Mouse (Mus musculus) heart, postnatal 4 days (tissue): ENCODE data around the gene Gucy2d. TPM values are rescaled to one million over a fixed set of nuclear protein-coding genes. Genes with fewer than 3 reads are reported as not detected.

ENCODE experiments used
- DNase-seq: peaks from one replicate; pipeline ENCODE4 v3.0.0; 2021
- total RNA-seq, 2 experiments: library from RNA; stranded (reverse); gene quantifications; 2 replicates each; pipeline ENCODE4 v1.2.3; 2021

Gene Gucy2d
- total RNA-seq, 2 experiments from 2014 or later = not detected

DNA sequence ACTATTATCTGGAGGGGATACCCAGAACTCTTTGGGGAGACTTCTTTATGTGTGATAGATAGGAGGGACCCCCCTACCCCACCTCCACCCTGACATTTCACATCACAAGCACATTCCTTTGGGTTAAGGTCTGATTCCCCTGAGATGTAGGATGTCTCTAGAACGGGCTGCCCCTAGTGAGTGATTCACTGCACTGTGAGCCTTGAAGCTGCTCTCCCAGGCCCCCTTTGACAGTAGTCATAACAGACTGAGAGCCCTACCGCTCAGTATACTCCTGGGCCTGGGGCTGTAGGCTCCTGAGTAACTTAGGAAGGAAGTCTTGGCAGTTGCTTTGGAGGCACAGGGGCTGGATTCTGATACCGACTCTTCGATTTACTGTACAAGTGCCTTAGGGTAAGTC, 50.1 kb downstream of the Gucy2d start:
- DNase-seq = no peak

- DNase-seq = no peak
Observed at GRCm38 (mm10) chr7:98490911-98491310, 50.7 kb downstream of the Gucy2d start.

GRCm38 (mm10) chr7:98491451-98492200, 51.4 kb downstream of the Gucy2d start:
- no peak for DNase-seq

DNA sequence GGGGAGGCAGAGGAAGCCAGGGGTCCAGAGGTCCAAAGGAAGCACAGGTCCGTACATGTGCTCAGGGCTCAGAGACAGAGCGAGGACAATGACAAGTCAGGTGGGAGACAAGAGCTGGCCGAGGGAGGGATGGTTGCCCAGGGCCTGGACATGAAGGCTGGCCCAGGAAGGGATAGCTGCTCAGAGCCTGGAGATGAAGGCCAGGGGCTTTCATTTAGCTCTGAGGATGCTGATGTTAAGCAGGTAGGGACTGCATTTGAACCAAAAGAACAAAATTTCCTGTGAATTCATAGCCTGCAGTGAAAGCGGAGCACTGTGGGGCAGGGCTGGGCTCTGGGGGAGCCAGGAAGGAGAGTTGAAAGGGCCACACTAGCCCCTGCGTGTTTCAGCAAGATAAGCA, 52.1 kb downstream of the Gucy2d start:
- DNase-seq = no peak

DNA sequence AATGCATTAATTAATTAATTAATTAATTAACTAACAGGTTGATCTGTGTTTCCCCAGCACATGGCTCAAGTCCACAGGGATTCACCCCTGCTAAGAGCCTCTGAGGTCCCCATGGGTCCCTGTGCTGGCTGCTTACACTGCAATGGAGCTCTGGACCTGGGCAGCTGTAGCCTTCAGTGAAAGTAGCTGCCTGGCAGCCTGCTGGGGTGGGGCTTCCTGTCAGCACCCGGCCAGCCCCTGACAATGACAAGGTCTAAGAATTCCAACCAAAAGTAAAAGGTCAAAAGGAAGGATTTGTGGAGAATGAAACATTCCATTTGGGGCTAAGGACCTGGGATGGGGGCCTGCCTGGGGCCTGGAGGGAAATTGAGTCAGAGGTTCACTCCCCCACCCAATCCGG, 53.1 kb downstream of the Gucy2d start:
- no peak for DNase-seq

GRCm38 (mm10) chr7:98493901-98494480, 53.8 kb downstream of the Gucy2d start:
- no peak for DNase-seq

GRCm38 (mm10) chr7:98495591-98495990, 55.4 kb downstream of the Gucy2d start:
- no peak for DNase-seq

DNA sequence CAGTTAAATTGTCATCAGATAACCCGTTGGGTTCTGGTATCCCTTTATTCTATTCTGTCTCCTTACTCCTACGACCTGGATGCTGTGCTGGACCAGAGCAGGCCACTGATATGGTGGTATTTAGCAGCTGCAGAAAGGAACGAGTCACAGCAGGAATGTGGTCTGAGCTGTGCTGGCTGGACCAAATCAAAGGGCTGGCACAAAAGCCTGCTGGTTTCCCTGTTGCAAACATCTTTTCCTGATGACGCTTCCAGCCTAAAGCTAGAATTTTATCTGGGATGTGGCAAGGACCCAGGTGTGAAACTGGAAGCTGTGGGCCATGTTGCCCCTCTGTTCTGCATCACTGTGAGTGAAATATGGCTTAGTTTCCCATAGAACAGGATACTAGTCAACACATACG, 57.2 kb downstream of the Gucy2d start:
- no peak for DNase-seq

DNA sequence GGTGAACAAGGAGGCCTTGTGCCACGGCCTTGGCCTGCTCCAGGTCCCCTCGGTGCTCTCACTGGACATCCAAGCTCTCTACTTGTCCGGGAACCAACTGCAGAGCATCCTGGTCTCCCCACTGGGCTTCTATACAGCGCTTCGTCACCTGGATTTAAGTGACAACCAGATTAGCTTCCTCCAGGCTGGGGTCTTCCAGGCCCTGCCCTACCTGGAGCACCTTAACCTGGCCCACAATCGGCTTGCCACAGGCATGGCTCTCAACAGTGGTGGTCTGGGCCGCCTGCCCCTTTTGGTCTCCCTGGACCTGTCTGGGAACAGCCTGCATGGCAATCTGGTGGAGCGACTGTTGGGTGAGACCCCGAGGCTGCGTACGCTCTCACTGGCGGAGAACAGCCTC, 57.9 kb downstream of the Gucy2d start:
- DNase-seq = no peak

- no peak for DNase-seq
Observed at GRCm38 (mm10) chr7:98498656-98499560, 58.7 kb downstream of the Gucy2d start.

- DNase-seq = no peak
Observed at GRCm38 (mm10) chr7:98499561-98500292, 59.5 kb downstream of the Gucy2d start.

GRCm38 (mm10) chr7:98500470-98500869, 60.3 kb downstream of the Gucy2d start:
- DNase-seq = peak; percentile 75

DNA sequence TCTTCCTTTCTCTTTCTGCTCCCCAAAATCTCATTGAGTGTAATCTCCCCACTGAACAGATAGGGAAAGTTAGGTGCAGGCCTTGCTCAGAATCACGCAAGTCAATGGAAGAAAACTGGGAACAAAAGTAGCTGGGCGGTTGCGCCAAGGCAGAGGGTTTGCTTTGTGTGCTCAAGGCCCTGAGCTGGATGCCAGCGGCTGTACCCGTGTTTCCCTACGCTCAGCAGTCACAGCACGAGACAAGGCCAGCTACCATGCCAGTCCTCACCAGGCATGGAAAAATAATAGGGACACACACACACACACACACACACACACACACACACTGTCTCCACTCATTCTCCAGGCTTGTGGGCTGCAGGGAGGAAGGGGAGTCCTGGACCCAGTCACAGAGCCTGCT, 60.9 kb downstream of the Gucy2d start:
- DNase-seq = no peak

DNA sequence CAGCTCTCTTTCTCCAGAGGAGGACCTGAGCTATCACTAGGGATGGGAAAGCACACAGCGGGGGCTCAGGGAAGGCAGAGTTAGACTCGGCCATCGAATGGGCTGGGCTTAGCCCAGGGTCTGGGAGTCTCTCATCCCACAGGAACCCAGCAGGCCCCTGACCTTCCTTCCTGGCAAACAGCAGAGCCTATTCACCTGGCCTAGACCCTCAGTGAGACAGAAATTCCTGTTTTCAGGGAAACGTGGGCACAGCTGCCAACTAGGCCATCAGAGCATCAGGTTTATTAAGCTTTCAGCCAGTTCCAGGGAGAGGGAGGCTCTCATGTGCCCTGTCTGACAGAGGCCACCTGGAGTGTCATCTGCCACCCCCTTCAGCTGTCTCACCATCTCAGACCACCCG, 62.7 kb downstream of the Gucy2d start:
- no peak for DNase-seq

- DNase-seq = peak; percentile 66
Observed at GRCm38 (mm10) chr7:98503951-98504647, 63.9 kb downstream of the Gucy2d start.

- DNase-seq = no peak
Observed at GRCm38 (mm10) chr7:98504726-98505314, 64.6 kb downstream of the Gucy2d start.

DNA sequence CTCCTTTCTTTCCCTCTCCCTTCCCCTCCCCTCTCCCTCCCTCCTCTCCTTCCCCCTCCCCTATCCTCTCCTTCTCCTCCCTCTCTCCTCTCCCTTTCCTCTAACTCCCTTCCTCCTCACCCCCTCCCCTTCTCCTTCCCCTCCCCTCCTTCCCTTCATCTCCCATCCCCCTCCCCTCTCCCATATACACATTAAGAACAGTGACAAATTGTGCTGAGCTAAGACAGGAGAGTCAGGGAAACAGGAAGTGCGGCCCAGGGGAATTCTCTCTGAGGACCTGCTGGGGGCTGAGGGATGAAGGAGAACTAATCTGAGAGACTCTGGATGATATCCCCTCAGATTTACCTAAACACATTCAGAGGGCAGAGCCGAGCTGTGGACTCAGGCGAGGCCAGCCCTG, 65.4 kb downstream of the Gucy2d start:
- DNase-seq = no peak

- no peak for DNase-seq
Observed at GRCm38 (mm10) chr7:98510961-98511958, 71.0 kb downstream of the Gucy2d start.

DNA sequence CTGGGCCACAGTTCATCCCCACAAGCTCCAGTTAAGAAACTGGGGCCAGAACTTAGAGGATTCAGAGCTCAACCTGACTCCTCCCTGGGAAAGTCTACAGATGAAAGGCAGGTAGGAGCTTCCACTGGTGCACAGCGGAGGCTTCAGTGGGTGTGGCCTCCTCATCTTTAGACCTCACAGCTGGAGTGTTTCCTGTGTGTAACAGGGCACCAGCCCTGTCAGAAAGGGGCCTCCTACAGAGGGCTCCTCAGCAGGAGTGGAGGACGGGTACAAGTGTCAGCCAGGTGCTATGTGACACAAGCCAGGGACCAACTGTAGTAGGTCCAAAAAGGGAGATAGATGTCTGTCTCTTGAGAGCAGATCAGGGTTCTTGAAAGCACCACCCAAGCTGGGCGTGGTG, 73.0 kb downstream of the Gucy2d start:
- DNase-seq = no peak

DNA sequence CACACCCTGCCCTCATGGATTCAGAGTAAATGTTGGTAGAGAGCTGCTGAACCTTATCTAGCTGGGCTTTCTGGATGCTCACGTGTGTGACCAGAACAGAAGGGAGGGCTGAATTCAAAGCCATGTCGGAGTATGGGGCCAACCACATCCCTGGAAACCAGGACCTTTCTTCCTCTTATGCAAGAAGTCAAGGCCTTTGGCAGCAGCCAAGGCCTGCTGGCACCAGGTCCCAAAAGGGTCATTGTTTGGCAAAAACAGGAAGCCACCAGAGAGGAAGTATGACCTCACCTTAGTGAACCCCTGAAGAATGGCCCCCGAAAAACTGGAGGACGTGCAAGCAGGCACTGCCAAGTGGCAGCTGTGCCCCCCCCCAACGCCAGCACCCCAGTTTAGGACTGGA, 82.4 kb downstream of the Gucy2d start:
- DNase-seq = peak; percentile 48
